In genomic region chr13:94178401-94179040, GRCm38 (mm10) we compare ENCODE assay signal across 8 mouse cellular contexts.
DNase-seq lines count a peak whose midpoint lies in the region; ATAC-seq lines count a peak whose summit lies in the region.

No protein-coding gene starts in this region.

- no peak overlapping the region for H3K4me3 ChIP-seq in forebrain, embryonic 14.5 days (ENCODE audit: low read depth, low read length)

- peaks cover 15% of the 10 kb centered on the region for H3K4me1 ChIP-seq in forebrain, embryonic 14.5 days (ENCODE audit: control insufficient read depth, insufficient read depth, low read length)

- H3K27me3 ChIP-seq in forebrain, embryonic 14.5 days (replicated peaks; ENCODE audit: control insufficient read depth, insufficient read depth, low read length) = no peaks in the 10 kb centered on the region

- 48% methylated on average over 11 of the region's 11 CpGs for WGBS in forebrain, embryonic 14.5 days

- peak overlapping the region; percentile 15; the same call in 1 of the 2 replicates for H3K27ac ChIP-seq in forebrain, embryonic 14.5 days (ENCODE audit: low read depth, low read length)

- peak; percentile 20 to 54 for DNase-seq in urinary bladder, postnatal 36 days (ENCODE audit: low spot score in 2 of 2)
- DNase-seq in urinary bladder, postnatal 25 days (ENCODE audit: low spot score) = no peak
- DNase-seq in forebrain, embryonic 14.5 days (ENCODE audit: low spot score) = peak; percentile 90
- DNase-seq in heart, postnatal 36 days = peak; percentile 53 to 70
- DNase-seq in left cerebral cortex, postnatal 25 days (ENCODE audit: low spot score in 2 of 2) = peak; percentile 45 to 92
- DNase-seq in right cerebral cortex, postnatal 14 days = peak; percentile 30
- no peak for DNase-seq in urinary bladder, postnatal 10 days (ENCODE audit: low spot score)

- H3K36me3 ChIP-seq in forebrain, embryonic 14.5 days (ENCODE audit: control insufficient read depth, insufficient read depth, low read length) = no peaks in the 10 kb centered on the region

- no peaks in the 10 kb centered on the region for H3K9me3 ChIP-seq in forebrain, embryonic 14.5 days (replicated peaks; ENCODE audit: control insufficient read depth, low read length)

- ATAC-seq in forebrain, embryonic 14.5 days = peak; percentile 76
- ATAC-seq in erythroblast, adult 5-6 weeks (replicated peaks; ENCODE audit: low FRiP score, poor library complexity, severe bottlenecking) = no peak

- intact Hi-C loops in heart, postnatal 36 days (cut with DNase I) = no loop called here
- intact Hi-C loops in left cerebral cortex, postnatal 25 days (cut with DNase I) = no loop called here

- no peak overlapping the region for H3K4me2 ChIP-seq in forebrain, embryonic 14.5 days (ENCODE audit: low read length)

- no peak overlapping the region for H3K9ac ChIP-seq in forebrain, embryonic 14.5 days (ENCODE audit: low read length)

Comparison
In these comparisons a context has a peak if more than half of its experiments do, and no peak if none do; other contexts are left out.
1. DNase-seq: peak in urinary bladder, postnatal 36 days (2 of 2), forebrain, embryonic 14.5 days (single experiment), heart, postnatal 36 days (2 of 2), left cerebral cortex, postnatal 25 days (2 of 2) and right cerebral cortex, postnatal 14 days (single experiment); none in urinary bladder, postnatal 25 days (single experiment) and urinary bladder, postnatal 10 days (single experiment).